Mouse (Mus musculus): ENCODE measurements around the gene Nol4l. TPM values are rescaled to one million over a fixed set of nuclear protein-coding genes. Genes with fewer than 3 reads are reported as not detected.

Gene Nol4l
- polyA plus RNA-seq, 1 experiment from 2014 or later = 13.8 TPM

GRCm38 (mm10) chr2:153417841-153418240 is 111.9 kb downstream of the Nol4l start:
- Histone ChIP-seq H3K4me1 (ENCODE audit: insufficient read depth, low read length) (peaks cover 9% of the 10 kb centered on the region), H3K9me3 (ENCODE audit: low read length) (no peaks in the 10 kb centered on the region), H3K9ac (replicated peaks; ENCODE audit: low read length) (no peak overlapping the region), H3K4me2 (replicated peaks; ENCODE audit: low read depth, low read length) (no peak overlapping the region), H3K27ac (ENCODE audit: low read length) (no peak overlapping the region), H3K4me3 (ENCODE audit: low read length) (no peak overlapping the region), H3K36me3 (ENCODE audit: insufficient read depth, low read length) (peaks cover 55% of the 10 kb centered on the region), H3K27me3 (ENCODE audit: insufficient read depth, low read length) (no peaks in the 10 kb centered on the region)
- 95% methylated on average over 12 of the region's 12 CpGs for WGBS
- ATAC-seq (ENCODE audit: low FRiP score, low TSS enrichment) = no peak

- Histone ChIP-seq H3K27ac (ENCODE audit: low read length) (no peak overlapping the region), H3K4me3 (ENCODE audit: low read length) (no peak overlapping the region), H3K4me2 (replicated peaks; ENCODE audit: low read depth, low read length) (no peak overlapping the region), H3K27me3 (ENCODE audit: insufficient read depth, low read length) (no peaks in the 10 kb centered on the region), H3K9ac (replicated peaks; ENCODE audit: low read length) (no peak overlapping the region), H3K9me3 (ENCODE audit: low read length) (no peaks in the 10 kb centered on the region), H3K4me1 (ENCODE audit: insufficient read depth, low read length) (no peaks in the 10 kb centered on the region; the same call in 1 of the 2 replicates), H3K36me3 (ENCODE audit: insufficient read depth, low read length) (peaks cover 68% of the 10 kb centered on the region)
- no peak for ATAC-seq (ENCODE audit: low FRiP score, low TSS enrichment)
- 22% methylated on average over 2 of the region's 2 CpGs for WGBS
These were observed 115.2 kb downstream of the Nol4l start for GRCm38 (mm10) chr2:153414607-153415006.

- Histone ChIP-seq H3K27ac (ENCODE audit: low read length) (no peak overlapping the region), H3K27me3 (ENCODE audit: insufficient read depth, low read length) (no peaks in the 10 kb centered on the region), H3K9me3 (ENCODE audit: low read length) (no peaks in the 10 kb centered on the region), H3K4me3 (ENCODE audit: low read length) (no peak overlapping the region), H3K4me2 (replicated peaks; ENCODE audit: low read depth, low read length) (no peak overlapping the region), H3K4me1 (ENCODE audit: insufficient read depth, low read length) (no peaks in the 10 kb centered on the region; the same call in 1 of the 2 replicates), H3K36me3 (ENCODE audit: insufficient read depth, low read length) (peaks cover 66% of the 10 kb centered on the region), H3K9ac (replicated peaks; ENCODE audit: low read length) (no peak overlapping the region)
- ATAC-seq (ENCODE audit: low FRiP score, low TSS enrichment) = no peak
- WGBS = 67% methylated on average over 6 of the region's 6 CpGs
These were observed 117.2 kb downstream of the Nol4l start for GRCm38 (mm10) chr2:153412563-153412962.

- Histone ChIP-seq H3K4me3 (ENCODE audit: low read length) (no peak overlapping the region), H3K9ac (replicated peaks; ENCODE audit: low read length) (no peak overlapping the region), H3K4me2 (replicated peaks; ENCODE audit: low read depth, low read length) (no peak overlapping the region), H3K36me3 (ENCODE audit: insufficient read depth, low read length) (peaks cover 61% of the 10 kb centered on the region), H3K27ac (ENCODE audit: low read length) (no peak overlapping the region), H3K4me1 (ENCODE audit: insufficient read depth, low read length) (no peaks in the 10 kb centered on the region; the same call in 1 of the 2 replicates), H3K27me3 (ENCODE audit: insufficient read depth, low read length) (no peaks in the 10 kb centered on the region), H3K9me3 (ENCODE audit: low read length) (no peaks in the 10 kb centered on the region)
- peak; percentile 52; the same call in 1 of the 2 replicates for ATAC-seq (ENCODE audit: low FRiP score, low TSS enrichment)
- 68% methylated on average over 9 of the region's 9 CpGs for WGBS
These were observed 118.2 kb downstream of the Nol4l start for GRCm38 (mm10) chr2:153411557-153411956.

- Histone ChIP-seq H3K4me2 (replicated peaks; ENCODE audit: low read depth, low read length) (no peak overlapping the region), H3K36me3 (ENCODE audit: insufficient read depth, low read length) (peaks cover 51% of the 10 kb centered on the region), H3K9ac (replicated peaks; ENCODE audit: low read length) (no peak overlapping the region), H3K4me3 (ENCODE audit: low read length) (no peak overlapping the region), H3K27ac (ENCODE audit: low read length) (no peak overlapping the region), H3K4me1 (ENCODE audit: insufficient read depth, low read length) (no peaks in the 10 kb centered on the region; the same call in 1 of the 2 replicates), H3K9me3 (ENCODE audit: low read length) (no peaks in the 10 kb centered on the region), H3K27me3 (ENCODE audit: insufficient read depth, low read length) (no peaks in the 10 kb centered on the region)
- no peak for ATAC-seq (ENCODE audit: low FRiP score, low TSS enrichment)
- WGBS = 85% methylated on average over 3 of the region's 3 CpGs
These were observed 120.8 kb downstream of the Nol4l start for GRCm38 (mm10) chr2:153408971-153409370.

- Histone ChIP-seq H3K4me3 (ENCODE audit: low read length) (no peak overlapping the region), H3K9me3 (ENCODE audit: low read length) (no peaks in the 10 kb centered on the region), H3K9ac (replicated peaks; ENCODE audit: low read length) (no peak overlapping the region), H3K4me1 (ENCODE audit: insufficient read depth, low read length) (no peaks in the 10 kb centered on the region; the same call in 1 of the 2 replicates), H3K27ac (ENCODE audit: low read length) (no peak overlapping the region), H3K4me2 (replicated peaks; ENCODE audit: low read depth, low read length) (no peak overlapping the region), H3K36me3 (ENCODE audit: insufficient read depth, low read length) (peaks cover 48% of the 10 kb centered on the region), H3K27me3 (ENCODE audit: insufficient read depth, low read length) (no peaks in the 10 kb centered on the region)
- no peak for ATAC-seq (ENCODE audit: low FRiP score, low TSS enrichment)
- WGBS = 71% methylated on average over 6 of the region's 6 CpGs
These were observed 122.9 kb downstream of the Nol4l start for GRCm38 (mm10) chr2:153406882-153407281.

GRCm38 (mm10) chr2:153404882-153405281 is 124.9 kb downstream of the Nol4l start:
- H3K27ac ChIP-seq (ENCODE audit: low read length) = no peak overlapping the region
- no peaks in the 10 kb centered on the region for H3K4me1 ChIP-seq (ENCODE audit: insufficient read depth, low read length)
- peaks cover 52% of the 10 kb centered on the region for H3K36me3 ChIP-seq (ENCODE audit: insufficient read depth, low read length)
- no peak overlapping the region for H3K4me2 ChIP-seq (replicated peaks; ENCODE audit: low read depth, low read length)
- no peak overlapping the region for H3K9ac ChIP-seq (replicated peaks; ENCODE audit: low read length)
- 79% methylated on average over 3 of the region's 3 CpGs for WGBS
- H3K27me3 ChIP-seq (ENCODE audit: insufficient read depth, low read length) = no peaks in the 10 kb centered on the region
- no peaks in the 10 kb centered on the region for H3K9me3 ChIP-seq (ENCODE audit: low read length)
- no peak for ATAC-seq (ENCODE audit: low FRiP score, low TSS enrichment)
- H3K4me3 ChIP-seq (ENCODE audit: low read length) = no peak overlapping the region

- no peaks in the 10 kb centered on the region for H3K4me1 ChIP-seq (ENCODE audit: insufficient read depth, low read length)
- no peaks in the 10 kb centered on the region for H3K27me3 ChIP-seq (ENCODE audit: insufficient read depth, low read length)
- H3K27ac ChIP-seq (ENCODE audit: low read length) = no peak overlapping the region
- ATAC-seq (ENCODE audit: low FRiP score, low TSS enrichment) = no peak
- no peak overlapping the region for H3K9ac ChIP-seq (replicated peaks; ENCODE audit: low read length)
- peaks cover 53% of the 10 kb centered on the region for H3K36me3 ChIP-seq (ENCODE audit: insufficient read depth, low read length)
- WGBS = 92% methylated on average over 3 of the region's 3 CpGs
- H3K4me2 ChIP-seq (replicated peaks; ENCODE audit: low read depth, low read length) = no peak overlapping the region
- H3K4me3 ChIP-seq (ENCODE audit: low read length) = no peak overlapping the region
- H3K9me3 ChIP-seq (ENCODE audit: low read length) = no peaks in the 10 kb centered on the region
These were observed 125.7 kb downstream of the Nol4l start for GRCm38 (mm10) chr2:153404062-153404461.

GRCm38 (mm10) chr2:153399166-153399565 is 130.6 kb downstream of the Nol4l start:
- Histone ChIP-seq H3K9ac (replicated peaks; ENCODE audit: low read length) (no peak overlapping the region), H3K27me3 (ENCODE audit: insufficient read depth, low read length) (no peaks in the 10 kb centered on the region), H3K4me3 (ENCODE audit: low read length) (no peak overlapping the region), H3K9me3 (ENCODE audit: low read length) (no peaks in the 10 kb centered on the region), H3K36me3 (ENCODE audit: insufficient read depth, low read length) (peaks cover 79% of the 10 kb centered on the region), H3K27ac (ENCODE audit: low read length) (no peak overlapping the region), H3K4me2 (replicated peaks; ENCODE audit: low read depth, low read length) (no peak overlapping the region), H3K4me1 (ENCODE audit: insufficient read depth, low read length) (no peaks in the 10 kb centered on the region)
- WGBS = 78% methylated on average over 15 of the region's 15 CpGs
- ATAC-seq (ENCODE audit: low FRiP score, low TSS enrichment) = no peak

- Histone ChIP-seq H3K9me3 (ENCODE audit: low read length) (no peaks in the 10 kb centered on the region), H3K4me1 (ENCODE audit: insufficient read depth, low read length) (no peaks in the 10 kb centered on the region), H3K4me2 (replicated peaks; ENCODE audit: low read depth, low read length) (no peak overlapping the region), H3K36me3 (ENCODE audit: insufficient read depth, low read length) (peaks cover 89% of the 10 kb centered on the region), H3K4me3 (ENCODE audit: low read length) (no peak overlapping the region), H3K27me3 (ENCODE audit: insufficient read depth, low read length) (no peaks in the 10 kb centered on the region), H3K27ac (ENCODE audit: low read length) (no peak overlapping the region), H3K9ac (replicated peaks; ENCODE audit: low read length) (no peak overlapping the region)
- no peak for ATAC-seq (ENCODE audit: low FRiP score, low TSS enrichment)
- WGBS = 89% methylated on average over 11 of the region's 11 CpGs
These were observed 131.8 kb downstream of the Nol4l start for GRCm38 (mm10) chr2:153397790-153398515.
